Mouse (Mus musculus): Measurements from ENCODE around the gene Tmem98.

DNA sequence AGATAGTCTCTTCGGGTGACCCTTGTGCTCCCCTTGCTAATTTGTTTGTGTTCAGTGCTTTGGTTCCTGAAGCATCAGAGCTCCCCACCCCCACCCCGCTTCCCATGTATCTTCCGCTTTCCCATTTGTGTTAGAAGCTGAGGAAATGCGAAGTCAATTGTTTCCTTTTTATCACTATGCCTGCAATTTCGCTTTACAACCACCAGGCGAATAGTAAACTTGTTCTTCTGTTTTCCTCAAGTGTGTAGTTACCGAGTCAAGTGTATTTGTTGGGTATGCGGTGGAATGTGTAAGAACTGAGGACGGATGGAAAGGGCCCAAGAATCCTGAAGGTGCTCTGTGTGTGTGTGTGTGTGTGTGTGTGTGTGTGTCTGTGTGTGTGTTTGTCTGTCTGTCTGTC is 11.8 kb downstream of the Tmem98 start:
- TF ChIP-seq CTCF (IDR thresholded peaks at IDR 0.05; ENCODE audit: borderline replicate concordance, insufficient read depth, low read depth, low read length) (no peak), POLR2A (IDR thresholded peaks at IDR 0.05; ENCODE audit: borderline replicate concordance, insufficient read depth, low read length) (no peak)

Measured in cerebellum, adult 2 months (tissue).